Comparison of ENCODE assay signal across 10 mouse cellular contexts in genomic region chr16:93797021-93797840, GRCm38 (mm10). TPM values are rescaled to one million over a fixed set of nuclear protein-coding genes. Genes with fewer than 3 reads are reported as not detected.
A peak's percentile ranks its signal among the peaks of the same experiment; 100 is the strongest.
DNase-seq lines count a peak whose midpoint lies in the region; ATAC-seq lines count a peak whose summit lies in the region.
"Had no signal": no experiment of that assay in that cellular context is flagged by ENCODE, and none has a peak within 500 bp of the region (broad histone marks: within the 10 kb centered on the region; RNA-seq: fewer than 3 reads in every experiment).

No protein-coding gene starts in this region.

- H3K9me3 ChIP-seq in hindbrain, embryonic 16.5 days (ENCODE audit: control insufficient read depth, low read length), result no peaks in the 10 kb centered on the region
- H3K9me3 ChIP-seq in hindbrain, embryonic 10.5 days, result no peaks in the 10 kb centered on the region
- H3K9me3 ChIP-seq in kidney, embryonic 16.5 days (ENCODE audit: low read length), result no peaks in the 10 kb centered on the region

- ATAC-seq in hindbrain, embryonic 16.5 days, result 0 out of 2 replicates have a peak, but pooled peaks have one; percentile 26
- ATAC-seq in kidney, embryonic 16.5 days (ENCODE audit: low FRiP score, low TSS enrichment), result no peak

- H3K4me1 ChIP-seq in hindbrain, embryonic 16.5 days (ENCODE audit: control insufficient read depth, insufficient read depth, low read depth, low read length), result no peaks in the 10 kb centered on the region
- peaks cover 14% of the 10 kb centered on the region; the same call in 1 of the 2 replicates for H3K4me1 ChIP-seq in hindbrain, embryonic 10.5 days (replicated peaks)
- peaks cover 7% of the 10 kb centered on the region for H3K4me1 ChIP-seq in kidney, embryonic 16.5 days (ENCODE audit: insufficient read depth, low read length)

- no peaks in the 10 kb centered on the region for H3K27me3 ChIP-seq in hindbrain, embryonic 16.5 days (replicated peaks; ENCODE audit: control insufficient read depth, insufficient read depth, low read length)
- H3K27me3 ChIP-seq in hindbrain, embryonic 10.5 days (ENCODE audit: insufficient read depth, poor library complexity, severe bottlenecking), result no peaks in the 10 kb centered on the region
- H3K27me3 ChIP-seq in kidney, embryonic 16.5 days (ENCODE audit: insufficient read depth, low read length), result no peaks in the 10 kb centered on the region

- peaks cover 20% of the 10 kb centered on the region for H3K36me3 ChIP-seq in hindbrain, embryonic 16.5 days (ENCODE audit: control insufficient read depth, insufficient read depth, low read length)
- H3K36me3 ChIP-seq in hindbrain, embryonic 10.5 days, result peaks cover 6% of the 10 kb centered on the region; the same call in 1 of the 2 replicates
- H3K36me3 ChIP-seq in kidney, embryonic 16.5 days (ENCODE audit: insufficient read depth, low read length), result no peaks in the 10 kb centered on the region; the same call in 1 of the 2 replicates

- H3K9ac ChIP-seq in hindbrain, embryonic 16.5 days (ENCODE audit: low read depth, low read length), result no peak overlapping the region
- H3K9ac ChIP-seq in kidney, embryonic 16.5 days (replicated peaks; ENCODE audit: low read length), result no peak overlapping the region
- H3K9ac ChIP-seq: hindbrain, embryonic 14.5 days had no signal

- H3K4me2 ChIP-seq in hindbrain, embryonic 16.5 days (ENCODE audit: low read length), result no peak overlapping the region
- no peak overlapping the region for H3K4me2 ChIP-seq in kidney, embryonic 16.5 days (replicated peaks; ENCODE audit: low read depth, low read length)
- H3K4me2 ChIP-seq: hindbrain, embryonic 14.5 days had no signal

- 78% methylated on average over 12 of the region's 12 CpGs for WGBS in hindbrain, embryonic 16.5 days
- 84% methylated on average over 12 of the region's 12 CpGs for WGBS in hindbrain, embryonic 10.5 days
- WGBS in kidney, embryonic 16.5 days, result 75% methylated on average over 12 of the region's 12 CpGs

- H3K27ac ChIP-seq in hindbrain, embryonic 16.5 days (ENCODE audit: low read depth, low read length), result no peak overlapping the region
- no peak overlapping the region for H3K27ac ChIP-seq in hindbrain, embryonic 10.5 days
- H3K27ac ChIP-seq in kidney, embryonic 16.5 days (ENCODE audit: low read length), result no peak overlapping the region
- H3K27ac ChIP-seq: hindbrain, embryonic 14.5 days had no signal

- no peak overlapping the region for H3K4me3 ChIP-seq in hindbrain, embryonic 16.5 days (ENCODE audit: low read length)
- no peak overlapping the region for H3K4me3 ChIP-seq in hindbrain, embryonic 10.5 days
- no peak overlapping the region for H3K4me3 ChIP-seq in kidney, embryonic 16.5 days (ENCODE audit: low read length)
- H3K4me3 ChIP-seq: erythroblast, embryonic 14.5 days had no signal

- no peak for DNase-seq in hindbrain, embryonic 10.5 days (ENCODE audit: low spot score)
- peak; percentile 31 for DNase-seq in urinary bladder, postnatal 14 days (ENCODE audit: low spot score)
- no peak for DNase-seq in urinary bladder, postnatal 25 days (ENCODE audit: low spot score)
- peak; percentile 53 for DNase-seq in heart, postnatal 4 days
- DNase-seq in neural tube, embryonic 10.5 days (ENCODE audit: extremely low spot score, low spot score), result no peak
- no peak for DNase-seq in spleen, adult 12 weeks (ENCODE audit: low spot score)

RNA-seq across cellular contexts. Expression of gene Morc3, which starts 34.7 kb away (rescaled TPM):
- polyA plus RNA-seq in hindbrain, embryonic 16.5 days (2015; fragmentation: Nextera tagmentation; extraction: Ambion mirVana), result 28.7 and 29.8 TPM in 2 replicates
- polyA plus RNA-seq in hindbrain, embryonic 10.5 days (2016; fragmentation: Nextera tagmentation; extraction: Ambion mirVana), result 24.7 and 29.2 TPM in 2 replicates
- total RNA-seq in heart, postnatal 4 days (2021), result 10 to 100 TPM; 23.7 to 26.5 TPM
- 33.1 and 33.3 TPM in 2 replicates for polyA plus RNA-seq in kidney, embryonic 16.5 days (2015; fragmentation: Nextera tagmentation; extraction: Ambion mirVana)

Comparison
In these comparisons a context has a peak if more than half of its experiments do, and no peak if none do; other contexts are left out.
1. DNase-seq: peak in urinary bladder, postnatal 14 days (single experiment) and heart, postnatal 4 days (single experiment); none in hindbrain, embryonic 10.5 days (single experiment), urinary bladder, postnatal 25 days (single experiment), neural tube, embryonic 10.5 days (single experiment) and spleen, adult 12 weeks (single experiment).